14 mouse cellular contexts compared by ENCODE assay signal in genomic region chr4:118060915-118061530, GRCm38 (mm10).
DNase-seq lines count a peak whose midpoint lies in the region; ATAC-seq and TF ChIP-seq lines count a peak whose summit lies in the region.
"Had no signal": no experiment of that assay in that cellular context is flagged by ENCODE, and none has a peak within 500 bp of the region (broad histone marks: within the 10 kb centered on the region; RNA-seq: fewer than 3 reads in every experiment).

No protein-coding gene starts in this region.

- no peaks in the 10 kb centered on the region for H3K27me3 ChIP-seq in kidney, postnatal 0 days (ENCODE audit: insufficient read depth, low read length)
- no peaks in the 10 kb centered on the region for H3K27me3 ChIP-seq in kidney, embryonic 16.5 days (ENCODE audit: insufficient read depth, low read length)
- H3K27me3 ChIP-seq in lung, embryonic 16.5 days (ENCODE audit: control insufficient read depth, insufficient read depth, low read depth, low read length): no peaks in the 10 kb centered on the region
- no peaks in the 10 kb centered on the region for H3K27me3 ChIP-seq in stomach, postnatal 0 days (ENCODE audit: control insufficient read depth, insufficient read depth, low read length)
- H3K27me3 ChIP-seq: embryonic facial prominence, embryonic 13.5 days; limb, embryonic 15.5 days; megakaryocyte, embryonic 14.5 days had no signal

- 79% methylated on average over 13 of the region's 13 CpGs for WGBS in kidney, postnatal 0 days
- WGBS in kidney, embryonic 16.5 days: 65% methylated on average over 13 of the region's 13 CpGs
- WGBS in lung, embryonic 16.5 days: 74% methylated on average over 13 of the region's 13 CpGs
- 58% methylated on average over 13 of the region's 13 CpGs for WGBS in stomach, postnatal 0 days

- TF ChIP-seq CTCF in kidney, postnatal 0 days (IDR thresholded peaks at IDR 0.05; ENCODE audit: low read depth): no peak
- no peak for TF ChIP-seq CTCF in stomach, postnatal 0 days (IDR thresholded peaks at IDR 0.05; ENCODE audit: low read depth)

- no peak overlapping the region for H3K4me2 ChIP-seq in kidney, postnatal 0 days (ENCODE audit: low read length)
- H3K4me2 ChIP-seq in kidney, embryonic 16.5 days (replicated peaks; ENCODE audit: low read depth, low read length): no peak overlapping the region
- no peak overlapping the region for H3K4me2 ChIP-seq in lung, embryonic 16.5 days (ENCODE audit: low read depth, low read length)
- H3K4me2 ChIP-seq in stomach, postnatal 0 days (replicated peaks; ENCODE audit: low read depth): no peak overlapping the region
- H3K4me2 ChIP-seq: embryonic facial prominence, embryonic 13.5 days; limb, embryonic 15.5 days had no signal

- H3K27ac ChIP-seq in kidney, postnatal 0 days: peak overlapping the region; percentile 64
- no peak overlapping the region for H3K27ac ChIP-seq in kidney, embryonic 16.5 days (ENCODE audit: low read length)
- peak overlapping the region; percentile 62 for H3K27ac ChIP-seq in lung, embryonic 16.5 days (ENCODE audit: low read length)
- peak overlapping the region; percentile 76 for H3K27ac ChIP-seq in stomach, postnatal 0 days (replicated peaks)
- H3K27ac ChIP-seq: embryonic facial prominence, embryonic 13.5 days; limb, embryonic 15.5 days had no signal

- peaks cover 18% of the 10 kb centered on the region; the same call in 1 of the 2 replicates for H3K4me1 ChIP-seq in kidney, postnatal 0 days (replicated peaks; ENCODE audit: insufficient read depth, low read length)
- peaks cover 36% of the 10 kb centered on the region for H3K4me1 ChIP-seq in kidney, embryonic 16.5 days (ENCODE audit: insufficient read depth, low read length)
- H3K4me1 ChIP-seq in lung, embryonic 16.5 days (replicated peaks; ENCODE audit: control insufficient read depth, insufficient read depth, low read length): peaks cover 40% of the 10 kb centered on the region
- H3K4me1 ChIP-seq in stomach, postnatal 0 days (replicated peaks; ENCODE audit: control insufficient read depth, insufficient read depth): peaks cover 8% of the 10 kb centered on the region; the same call in 1 of the 2 replicates

- no peak for ATAC-seq in kidney, postnatal 0 days (replicated peaks; ENCODE audit: low FRiP score, low read depth)
- ATAC-seq in kidney, embryonic 16.5 days (ENCODE audit: low FRiP score, low TSS enrichment): no peak
- peak; percentile 82 for ATAC-seq in lung, embryonic 16.5 days (ENCODE audit: low read depth)
- peak; percentile 73; the same call in 1 of the 2 replicates for ATAC-seq in stomach, postnatal 0 days (ENCODE audit: low FRiP score, low TSS enrichment)
- no peak for ATAC-seq in cerebellum, adult (ENCODE audit: insufficient number of reproducible peaks, low FRiP score, low TSS enrichment)
- ATAC-seq: forebrain, postnatal 0 days had no signal

- no peak for TF ChIP-seq EP300 in stomach, postnatal 0 days (optimal IDR thresholded peaks at IDR 0.05)

- no peak overlapping the region for H3K4me3 ChIP-seq in kidney, postnatal 0 days (replicated peaks; ENCODE audit: low read depth, low read length)
- no peak overlapping the region for H3K4me3 ChIP-seq in kidney, embryonic 16.5 days (ENCODE audit: low read length)
- no peak overlapping the region for H3K4me3 ChIP-seq in lung, embryonic 16.5 days (ENCODE audit: low read length)
- no peak overlapping the region for H3K4me3 ChIP-seq in stomach, postnatal 0 days (ENCODE audit: low read depth, low read length)
- H3K4me3 ChIP-seq: embryonic facial prominence, embryonic 13.5 days; limb, embryonic 15.5 days; myocyte had no signal

- DNase-seq in kidney, postnatal 0 days (ENCODE audit: low spot score): peak; percentile 84
- peak; percentile 68 for DNase-seq in heart, adult 9 months (ENCODE audit: low spot score in 2 of 2)
- DNase-seq in stomach, postnatal 0 days (ENCODE audit: low spot score): no peak
- no peak for DNase-seq in right cerebral cortex, postnatal 10 days (ENCODE audit: low spot score in 2 of 2)
- no peak for DNase-seq in cerebellum, postnatal 10 days
- DNase-seq: cerebellum, adult 9-10 months; forebrain, postnatal 0 days had no signal

- no peak overlapping the region for H3K9ac ChIP-seq in kidney, postnatal 0 days (ENCODE audit: low read depth, low read length)
- H3K9ac ChIP-seq in kidney, embryonic 16.5 days (replicated peaks; ENCODE audit: low read length): no peak overlapping the region
- H3K9ac ChIP-seq in lung, embryonic 16.5 days (ENCODE audit: low read length): no peak overlapping the region
- no peak overlapping the region for H3K9ac ChIP-seq in stomach, postnatal 0 days (ENCODE audit: low read length)
- H3K9ac ChIP-seq: embryonic facial prominence, embryonic 13.5 days; forebrain, postnatal 0 days; limb, embryonic 15.5 days had no signal

- H3K9me3 ChIP-seq in kidney, postnatal 0 days (replicated peaks; ENCODE audit: low read length): no peaks in the 10 kb centered on the region
- no peaks in the 10 kb centered on the region for H3K9me3 ChIP-seq in kidney, embryonic 16.5 days (ENCODE audit: low read length)
- H3K9me3 ChIP-seq in lung, embryonic 16.5 days (ENCODE audit: control insufficient read depth, low read length): no peaks in the 10 kb centered on the region
- H3K9me3 ChIP-seq in stomach, postnatal 0 days (ENCODE audit: control insufficient read depth, low read length): no peaks in the 10 kb centered on the region
- H3K9me3 ChIP-seq: embryonic facial prominence, embryonic 13.5 days; limb, embryonic 15.5 days; megakaryocyte, embryonic 14.5 days had no signal

- H3K36me3 ChIP-seq in kidney, postnatal 0 days (ENCODE audit: insufficient read depth, low read length): no peaks in the 10 kb centered on the region
- no peaks in the 10 kb centered on the region for H3K36me3 ChIP-seq in kidney, embryonic 16.5 days (ENCODE audit: insufficient read depth, low read length)
- no peaks in the 10 kb centered on the region for H3K36me3 ChIP-seq in lung, embryonic 16.5 days (ENCODE audit: control insufficient read depth, insufficient read depth, low read length)
- no peaks in the 10 kb centered on the region for H3K36me3 ChIP-seq in stomach, postnatal 0 days (ENCODE audit: control insufficient read depth, insufficient read depth, low read length)
- H3K36me3 ChIP-seq: embryonic facial prominence, embryonic 13.5 days; limb, embryonic 15.5 days had no signal

Comparison
In these comparisons a context has a peak if more than half of its experiments do, and no peak if none do; other contexts are left out.
1. ATAC-seq: peak in lung, embryonic 16.5 days (single experiment) and stomach, postnatal 0 days (single experiment); none in kidney, postnatal 0 days (single experiment), kidney, embryonic 16.5 days (single experiment) and cerebellum, adult (single experiment).
2. DNase-seq: peak in kidney, postnatal 0 days (single experiment) and heart, adult 9 months (2 of 2); none in stomach, postnatal 0 days (single experiment), right cerebral cortex, postnatal 10 days (0 of 2) and cerebellum, postnatal 10 days (0 of 2).